Mouse (Mus musculus) adrenal gland (tissue): Measurements from ENCODE around the gene Mroh2a.

Experiments
- intact Hi-C: fragments of 180-260 bp; cut with DNase I; formaldehyde crosslinking; loops from one replicate; pipeline ENCODE4 v1.15.1; 2025

The Mroh2a gene

DNA sequence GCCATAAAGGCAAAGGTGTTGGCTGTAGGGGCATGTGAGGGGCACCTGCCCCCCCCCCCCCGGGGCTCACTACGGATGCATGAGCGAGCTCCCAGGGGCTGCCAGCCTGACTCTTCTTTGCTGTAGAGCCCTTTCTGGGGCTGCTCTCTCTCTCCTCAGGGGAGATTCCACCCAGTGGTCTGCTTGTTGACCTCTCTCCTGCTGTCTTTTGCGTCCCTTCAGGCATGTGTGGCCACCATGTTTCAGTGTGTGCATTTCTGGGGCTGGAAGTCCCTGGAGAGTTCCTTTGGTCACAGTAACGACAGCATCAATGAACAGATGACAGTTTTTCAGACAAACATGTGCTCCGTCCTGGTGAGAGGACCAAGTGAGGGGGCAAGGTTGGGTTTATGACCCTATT is 31.6 kb downstream of the Mroh2a start:
- intact Hi-C loops: no loop called here

DNA sequence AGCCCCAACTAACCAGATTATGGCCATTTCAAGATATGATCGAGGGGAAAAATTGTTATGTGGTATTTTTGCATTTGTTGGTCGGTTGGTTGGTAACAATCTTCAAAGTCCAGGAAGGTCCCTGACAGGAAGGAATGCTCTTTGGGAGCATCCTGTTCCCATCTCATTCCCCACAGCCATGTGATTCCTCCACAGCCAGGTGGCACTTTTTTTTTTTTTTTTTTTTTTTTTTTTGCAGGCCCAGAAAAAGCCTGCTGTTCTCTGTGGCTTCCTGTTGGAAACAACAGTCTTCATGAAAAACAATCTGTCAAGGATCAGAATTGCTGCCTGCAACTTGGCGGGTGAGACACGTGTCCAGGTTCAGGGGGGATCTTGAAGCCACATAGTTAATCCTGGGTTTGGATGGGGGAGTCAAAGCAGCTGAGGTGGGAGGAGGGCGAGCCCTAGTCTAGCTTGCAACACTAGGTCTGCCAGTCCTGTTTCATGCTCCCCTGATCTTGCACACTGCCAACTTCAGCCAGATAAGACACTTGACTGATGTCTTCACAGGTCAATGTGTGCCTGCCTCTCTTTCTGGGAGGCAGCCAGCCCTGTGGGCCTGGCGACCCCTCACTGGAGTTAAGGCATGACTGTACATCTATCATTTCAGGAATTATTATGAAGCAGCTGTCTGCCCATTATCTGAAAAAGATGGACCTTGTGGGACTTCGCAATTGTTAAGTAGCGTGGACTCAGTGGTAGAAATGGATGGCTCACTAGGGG is 32.3 kb downstream of the Mroh2a start:
- intact Hi-C loops: no loop called here

DNA sequence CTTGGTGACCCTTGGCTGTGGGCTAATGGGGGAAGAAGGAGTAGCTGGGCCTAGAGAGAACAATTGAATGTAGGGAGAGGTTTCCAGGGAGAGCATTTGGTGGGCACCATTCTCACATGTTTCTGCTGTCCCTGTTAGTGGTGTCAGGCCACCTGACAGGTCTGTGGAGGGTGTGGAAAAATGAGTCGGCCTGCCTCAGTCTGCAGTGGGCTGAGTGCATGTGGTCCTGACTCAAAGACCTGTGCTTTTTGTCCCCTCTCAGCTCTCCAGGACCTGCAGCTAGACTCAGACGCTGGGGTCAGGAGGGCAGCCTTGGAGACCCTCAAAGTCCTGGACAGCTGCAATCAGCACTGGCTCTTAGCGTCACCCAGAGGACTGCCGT is 32.8 kb downstream of the Mroh2a start:
- intact Hi-C loops: no loop called here

GRCm38 (mm10) chr1:88260114-88260513 is 33.3 kb downstream of the Mroh2a start:
- intact Hi-C loops: no loop called here

DNA sequence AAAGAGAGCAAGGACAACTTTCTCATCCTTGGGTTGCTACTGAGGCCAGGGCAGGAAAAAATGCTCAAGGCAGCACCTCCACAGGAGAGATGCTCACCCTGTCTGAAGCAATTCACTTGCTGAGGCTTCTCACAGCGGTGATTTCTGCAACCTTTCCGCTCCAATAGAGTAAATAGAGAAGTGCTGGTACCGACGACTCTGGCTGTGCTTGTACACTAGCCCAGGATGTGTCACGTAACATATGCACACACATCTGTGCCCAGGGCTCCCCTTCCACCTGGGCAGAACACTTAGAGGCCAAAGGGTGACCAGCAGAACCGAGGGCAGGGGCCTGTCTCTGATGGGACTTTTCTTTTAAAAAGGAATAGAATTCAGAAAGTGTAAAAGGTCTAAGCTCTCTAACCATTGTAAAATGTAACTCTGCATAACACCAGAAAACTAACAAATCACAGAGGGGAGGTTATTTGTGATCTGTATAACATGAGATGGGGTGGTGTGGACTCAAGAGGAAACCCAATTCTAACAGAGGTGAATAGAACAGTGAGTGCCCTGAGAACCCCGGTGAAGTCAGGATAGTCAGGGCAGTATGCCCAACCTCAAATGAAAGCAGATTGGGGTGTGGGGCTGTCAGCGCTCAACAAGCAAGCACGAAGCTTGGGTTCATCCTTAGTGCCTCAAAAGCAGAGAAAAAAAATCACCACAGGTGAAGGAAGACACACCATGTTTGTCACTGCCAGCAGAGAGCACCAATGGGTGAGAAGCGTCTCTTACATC is 34.0 kb downstream of the Mroh2a start:
- intact Hi-C loops: no loop called here

DNA sequence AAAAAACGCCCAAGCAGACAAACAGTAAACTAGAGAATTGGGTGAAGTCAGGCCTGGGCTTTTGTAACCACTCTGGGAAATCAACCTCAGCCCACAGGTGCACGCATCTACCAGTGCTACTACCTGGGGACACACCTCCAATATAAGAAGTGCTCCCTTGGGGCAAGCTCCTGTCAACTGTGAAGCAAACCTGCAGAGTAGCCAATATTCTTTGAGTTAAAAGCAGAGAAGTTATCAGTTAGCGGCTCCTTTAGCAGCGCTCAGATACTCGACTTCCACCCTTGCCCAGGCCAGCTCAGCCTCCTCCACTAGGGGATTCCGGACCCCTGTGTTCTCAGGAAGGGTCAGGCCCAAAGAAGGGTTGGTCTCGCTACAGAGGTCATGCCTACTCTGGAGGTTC is 34.9 kb downstream of the Mroh2a start:
- intact Hi-C loops: no loop called here

GRCm38 (mm10) chr1:88262255-88262654 is 35.5 kb downstream of the Mroh2a start:
- intact Hi-C loops: no loop called here

GRCm38 (mm10) chr1:88262961-88263360 is 36.2 kb downstream of the Mroh2a start:
- intact Hi-C loops: no loop called here

DNA sequence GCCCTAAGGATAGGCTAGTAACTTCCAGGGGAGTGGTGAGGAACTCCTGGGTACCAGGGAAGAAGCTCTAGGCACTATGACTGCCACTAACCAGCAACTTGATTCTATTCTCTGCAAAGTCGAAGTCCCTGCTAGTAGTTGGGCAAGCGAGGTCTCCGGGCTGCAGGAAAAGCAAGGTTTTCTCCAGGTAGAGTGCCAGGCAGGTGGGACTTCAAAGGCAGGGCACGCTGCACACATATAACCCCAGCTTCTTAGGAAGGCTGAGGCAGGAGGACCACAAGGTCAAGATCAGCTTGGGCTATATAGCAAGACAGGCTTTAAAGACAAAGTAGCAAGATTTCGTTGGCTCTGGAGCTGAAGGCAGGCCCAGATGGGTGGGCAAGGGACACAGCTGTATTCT is 37.0 kb downstream of the Mroh2a start:
- intact Hi-C loops: no loop called here

- intact Hi-C loops: no loop called here
Observed at GRCm38 (mm10) chr1:88264237-88264868, 37.6 kb downstream of the Mroh2a start.

GRCm38 (mm10) chr1:88264869-88265240 is 38.1 kb downstream of the Mroh2a start:
- intact Hi-C loops: no loop called here

DNA sequence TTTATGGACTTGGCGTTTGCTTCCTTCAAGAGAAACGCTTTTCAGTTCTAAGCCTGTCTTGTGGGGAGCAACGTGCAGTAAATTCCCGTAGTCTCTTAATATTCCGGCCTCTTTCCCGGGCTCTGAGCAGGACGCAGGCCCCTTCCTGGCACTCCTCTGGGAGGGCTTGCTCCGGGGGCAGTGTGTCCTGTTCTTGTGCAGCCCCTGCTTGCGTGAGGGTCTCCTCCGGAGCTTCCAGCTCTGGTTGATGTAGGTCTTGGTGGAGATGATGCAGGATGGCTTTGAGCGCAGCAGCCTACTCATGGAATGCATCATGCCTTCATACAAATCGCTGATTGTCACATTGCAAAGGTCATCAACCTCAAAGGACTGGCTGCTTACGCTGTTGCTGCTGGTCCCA is 39.3 kb downstream of the Mroh2a start:
- intact Hi-C loops: no loop called here

- intact Hi-C loops: no loop called here
Observed at GRCm38 (mm10) chr1:88267489-88267888, 40.7 kb downstream of the Mroh2a start.

DNA sequence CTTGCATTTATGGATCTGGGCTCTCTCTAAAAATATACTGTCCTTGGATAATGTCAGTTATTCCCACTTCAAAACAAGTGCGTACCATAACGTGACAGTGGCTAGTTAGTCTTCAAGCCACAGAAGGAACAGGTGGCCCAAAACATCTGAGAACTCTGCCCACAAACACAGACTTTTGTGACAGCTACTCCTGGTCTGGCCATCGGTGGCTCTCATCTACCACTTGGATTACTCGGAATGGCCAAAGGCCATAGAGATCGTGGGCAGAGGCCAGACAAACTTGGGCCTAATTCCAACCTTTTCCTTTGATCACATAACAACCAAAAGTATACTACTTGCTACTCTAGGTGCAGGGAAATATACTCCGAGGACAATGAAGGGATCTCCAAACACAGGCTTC is 41.3 kb downstream of the Mroh2a start:
- intact Hi-C loops: no loop called here

- intact Hi-C loops: no loop called here
Observed at GRCm38 (mm10) chr1:88269539-88270309, 42.9 kb downstream of the Mroh2a start.

DNA sequence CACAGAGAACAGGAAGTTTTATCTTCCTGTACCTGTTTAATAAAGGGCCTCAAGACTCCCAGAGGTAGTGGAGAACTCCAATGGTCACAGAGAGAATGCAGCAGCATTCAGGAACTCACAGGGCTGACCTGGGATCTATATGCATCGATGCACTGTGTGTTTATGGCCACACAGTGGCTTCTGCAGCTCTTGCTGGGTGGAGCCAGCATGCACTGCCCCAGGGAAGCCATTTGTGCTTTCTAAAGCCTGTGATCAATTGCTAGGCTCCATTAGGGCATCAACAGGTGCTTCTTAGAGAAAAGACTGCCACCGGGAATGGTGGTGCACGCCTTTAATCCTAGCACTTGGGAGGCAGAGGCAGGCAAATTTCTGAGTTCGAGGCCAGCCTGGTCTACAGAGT is 46.1 kb downstream of the Mroh2a start:
- intact Hi-C loops: no loop called here

GRCm38 (mm10) chr1:88273326-88273725 is 46.5 kb downstream of the Mroh2a start:
- intact Hi-C loops: no loop called here

- intact Hi-C loops: no loop called here
Observed at GRCm38 (mm10) chr1:88273832-88274231, 47.0 kb downstream of the Mroh2a start.

- intact Hi-C loops: no loop called here
Observed at GRCm38 (mm10) chr1:88274371-88275077, 47.7 kb downstream of the Mroh2a start.

GRCm38 (mm10) chr1:88275078-88275680 is 48.4 kb downstream of the Mroh2a start:
- intact Hi-C loops: no loop called here
